ENCODE assay signal across 28 mouse cellular contexts in the genomic region with DNA sequence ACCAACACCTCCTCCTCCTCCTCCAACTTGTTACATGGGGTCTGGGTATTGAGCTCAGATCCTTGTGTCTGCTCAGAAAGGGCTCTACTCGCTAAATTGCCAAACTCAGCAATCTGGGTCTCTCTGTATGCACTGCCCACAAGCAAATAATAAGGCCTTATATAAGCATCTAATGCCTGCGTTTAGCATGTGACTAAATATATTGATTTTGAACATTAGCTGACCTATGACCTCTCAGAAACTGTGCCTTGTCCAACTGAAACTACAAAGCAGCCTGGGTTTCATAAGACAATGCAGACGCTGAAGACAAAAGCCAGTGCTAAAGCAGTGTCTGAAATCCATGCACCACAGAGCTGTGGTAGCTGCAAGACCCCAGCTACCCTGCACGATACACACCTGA.
DNase-seq lines count a peak whose midpoint lies in the region; ATAC-seq and TF ChIP-seq lines count a peak whose summit lies in the region.
"Had no signal": no experiment of that assay in that cellular context is flagged by ENCODE, and none has a peak within 500 bp of the region (broad histone marks: within the 10 kb centered on the region; RNA-seq: fewer than 3 reads in every experiment).

No protein-coding gene starts in this region.

- H3K9me3 ChIP-seq in liver, embryonic 11.5 days (ENCODE audit: control insufficient read depth, low read length) = no peaks in the 10 kb centered on the region
- no peaks in the 10 kb centered on the region for H3K9me3 ChIP-seq in midbrain, embryonic 11.5 days (ENCODE audit: control insufficient read depth, low read length)
- no peaks in the 10 kb centered on the region for H3K9me3 ChIP-seq in midbrain, postnatal 0 days (ENCODE audit: low read length)
- H3K9me3 ChIP-seq: embryonic facial prominence, embryonic 13.5 days; embryonic facial prominence, embryonic 15.5 days; forebrain, embryonic 10.5 days; forebrain, embryonic 12.5 days; G1E had no signal

- ATAC-seq in liver, embryonic 11.5 days (replicated peaks; ENCODE audit: low FRiP score) = no peak
- no peak for ATAC-seq in midbrain, embryonic 11.5 days (ENCODE audit: low FRiP score)
- ATAC-seq in midbrain, postnatal 0 days (ENCODE audit: low FRiP score) = no peak
- ATAC-seq: forebrain, embryonic 14.5 days; forebrain, embryonic 16.5 days; Patski had no signal

- intact Hi-C loops in gastrocnemius, adult 2 months (cut with DNase I) = no loop called here
- intact Hi-C loops in gastrocnemius, postnatal 36 days (cut with DNase I) = no loop called here

- no peak for TF ChIP-seq POLR2A in liver, adult 2 months (IDR thresholded peaks at IDR 0.05; ENCODE audit: extremely low read depth, insufficient read depth, low read length)

- no peak for TF ChIP-seq CTCF in gastrocnemius, adult 2 months (IDR thresholded peaks at IDR 0.05)
- TF ChIP-seq CTCF in liver, adult 2 months (IDR thresholded peaks at IDR 0.05; ENCODE audit: low read depth, low read length) = no peak
- TF ChIP-seq CTCF in midbrain, postnatal 0 days (IDR thresholded peaks at IDR 0.05) = no peak

- H3K4me3 ChIP-seq in gastrocnemius, adult 2 months = no peak overlapping the region
- H3K4me3 ChIP-seq in liver, adult 2 months (ENCODE audit: insufficient read depth, low read depth, low read length) = no peak overlapping the region
- no peak overlapping the region for H3K4me3 ChIP-seq in liver, embryonic 11.5 days (ENCODE audit: low read depth, low read length)
- no peak overlapping the region for H3K4me3 ChIP-seq in midbrain, embryonic 11.5 days (ENCODE audit: low read depth, low read length)
- no peak overlapping the region for H3K4me3 ChIP-seq in midbrain, postnatal 0 days (ENCODE audit: low read depth, low read length)
- H3K4me3 ChIP-seq: embryonic facial prominence, embryonic 13.5 days; embryonic facial prominence, embryonic 15.5 days; erythroblast, embryonic 14.5 days; forebrain, embryonic 10.5 days; forebrain, embryonic 12.5 days had no signal

- no peaks in the 10 kb centered on the region for H3K27me3 ChIP-seq in liver, adult 2 months (ENCODE audit: control insufficient read depth, insufficient read depth, low read length)
- H3K27me3 ChIP-seq in liver, embryonic 11.5 days (replicated peaks; ENCODE audit: control insufficient read depth, insufficient read depth, low read length) = peaks cover 7% of the 10 kb centered on the region
- H3K27me3 ChIP-seq in midbrain, embryonic 11.5 days (ENCODE audit: control insufficient read depth, insufficient read depth, low read length) = no peaks in the 10 kb centered on the region
- H3K27me3 ChIP-seq in midbrain, postnatal 0 days (ENCODE audit: insufficient read depth, low read length) = no peaks in the 10 kb centered on the region
- H3K27me3 ChIP-seq in splenic B cell, adult 2 months (ENCODE audit: control insufficient read depth, insufficient read depth, low read length, poor library complexity, severe bottlenecking) = no peaks in the 10 kb centered on the region
- H3K27me3 ChIP-seq: CH12.LX; embryonic facial prominence, embryonic 15.5 days; forebrain, embryonic 12.5 days; Patski had no signal

- peak overlapping the region; percentile 83; the same call in 1 of the 2 replicates for H3K27ac ChIP-seq in gastrocnemius, adult 2 months
- peak overlapping the region; percentile 83 for H3K27ac ChIP-seq in liver, adult 2 months (replicated peaks; ENCODE audit: insufficient read depth, low read depth, low read length)
- H3K27ac ChIP-seq in liver, embryonic 11.5 days (ENCODE audit: low read depth, low read length) = no peak overlapping the region
- no peak overlapping the region for H3K27ac ChIP-seq in midbrain, embryonic 11.5 days (ENCODE audit: low read depth, low read length)
- no peak overlapping the region for H3K27ac ChIP-seq in midbrain, postnatal 0 days (ENCODE audit: low read depth, low read length)
- H3K27ac ChIP-seq: embryonic facial prominence, embryonic 13.5 days; embryonic facial prominence, embryonic 15.5 days; forebrain, embryonic 10.5 days; forebrain, embryonic 12.5 days had no signal

- H3K79me2 ChIP-seq in liver, adult 2 months (ENCODE audit: control insufficient read depth, insufficient read depth, low read length) = peaks cover 43% of the 10 kb centered on the region

- peaks cover 10% of the 10 kb centered on the region; the same call in 1 of the 2 replicates for H3K36me3 ChIP-seq in liver, adult 2 months (ENCODE audit: control insufficient read depth, insufficient read depth, low read length)
- H3K36me3 ChIP-seq in liver, embryonic 11.5 days (ENCODE audit: control insufficient read depth, insufficient read depth, low read length) = no peaks in the 10 kb centered on the region
- H3K36me3 ChIP-seq in midbrain, embryonic 11.5 days (ENCODE audit: control insufficient read depth, insufficient read depth, low read length) = no peaks in the 10 kb centered on the region
- H3K36me3 ChIP-seq in midbrain, postnatal 0 days (ENCODE audit: insufficient read depth, low read length) = no peaks in the 10 kb centered on the region
- no peaks in the 10 kb centered on the region for H3K36me3 ChIP-seq in splenic B cell, adult 2 months (ENCODE audit: control insufficient read depth, insufficient read depth, low read length, poor library complexity, severe bottlenecking)
- H3K36me3 ChIP-seq: embryonic facial prominence, embryonic 13.5 days; embryonic facial prominence, embryonic 15.5 days; forebrain, embryonic 10.5 days; forebrain, embryonic 12.5 days; G1E had no signal

- no peak overlapping the region for H3K4me2 ChIP-seq in liver, embryonic 11.5 days
- H3K4me2 ChIP-seq in midbrain, embryonic 11.5 days = no peak overlapping the region
- H3K4me2 ChIP-seq in midbrain, postnatal 0 days (ENCODE audit: low read depth, low read length, poor library complexity, severe bottlenecking) = no peak overlapping the region
- H3K4me2 ChIP-seq: embryonic facial prominence, embryonic 13.5 days; embryonic facial prominence, embryonic 15.5 days; forebrain, embryonic 12.5 days had no signal

- peak overlapping the region; percentile 57 for H3K9ac ChIP-seq in liver, adult 2 months (ENCODE audit: low read depth, low read length)
- no peak overlapping the region for H3K9ac ChIP-seq in liver, embryonic 11.5 days (ENCODE audit: low read depth, low read length)
- H3K9ac ChIP-seq in midbrain, embryonic 11.5 days (ENCODE audit: low read length) = no peak overlapping the region
- no peak overlapping the region for H3K9ac ChIP-seq in midbrain, postnatal 0 days (replicated peaks; ENCODE audit: low read length, poor library complexity, severe bottlenecking)
- H3K9ac ChIP-seq: embryonic facial prominence, embryonic 13.5 days; embryonic facial prominence, embryonic 15.5 days; forebrain, embryonic 12.5 days had no signal

- 21% methylated on average over 4 of the region's 4 CpGs for WGBS in liver, adult 2 months
- 78% methylated on average over 4 of the region's 4 CpGs for WGBS in liver, embryonic 11.5 days
- WGBS in midbrain, embryonic 11.5 days = 82% methylated on average over 4 of the region's 4 CpGs
- WGBS in midbrain, postnatal 0 days = 81% methylated on average over 4 of the region's 4 CpGs

- H3K4me1 ChIP-seq in liver, adult 2 months (ENCODE audit: control insufficient read depth, insufficient read depth, low read length) = peaks cover 52% of the 10 kb centered on the region
- H3K4me1 ChIP-seq in liver, embryonic 11.5 days (replicated peaks; ENCODE audit: control insufficient read depth, insufficient read depth, low read length) = no peaks in the 10 kb centered on the region
- no peaks in the 10 kb centered on the region for H3K4me1 ChIP-seq in midbrain, embryonic 11.5 days (ENCODE audit: control insufficient read depth, insufficient read depth, low read length)
- H3K4me1 ChIP-seq in midbrain, postnatal 0 days (ENCODE audit: insufficient read depth, low read length) = no peaks in the 10 kb centered on the region
- H3K4me1 ChIP-seq: embryonic facial prominence, embryonic 15.5 days; forebrain, embryonic 12.5 days had no signal

- DNase-seq in gastrocnemius, adult 2 months = no peak
- DNase-seq in gastrocnemius, postnatal 36 days = no peak
- peak; percentile 84 for DNase-seq in liver, adult 2 months (ENCODE audit: extremely low read depth, low read depth, low spot score)
- no peak for DNase-seq in liver, embryonic 11.5 days (ENCODE audit: low spot score)
- DNase-seq in midbrain, embryonic 11.5 days (ENCODE audit: low spot score, missing footprints) = peak; percentile 17
- no peak for DNase-seq in midbrain, postnatal 0 days (ENCODE audit: low spot score)
- peak; percentile 25 for DNase-seq in splenic B cell, adult 2 months (ENCODE audit: low read depth, low spot score)
- DNase-seq in cerebellum, adult 9-10 months = no peak
- DNase-seq: adrenal gland, adult 8-10 months; adrenal gland, postnatal 14 days; adrenal gland, postnatal 36 days; B cell, adult 2 months; cerebellum, adult 11 months; cerebellum, adult 18-20 months; cerebellum, adult 8-10 months; cerebellum, postnatal 10 days; cerebellum, postnatal 25 days; embryo, embryonic 11 days had no signal

Comparison
In these comparisons a context has a peak if more than half of its experiments do, and no peak if none do; other contexts are left out.
1. DNase-seq: peak in liver, adult 2 months (single experiment), midbrain, embryonic 11.5 days (single experiment) and splenic B cell, adult 2 months (single experiment); none in gastrocnemius, adult 2 months (single experiment), gastrocnemius, postnatal 36 days (0 of 2), liver, embryonic 11.5 days (single experiment), midbrain, postnatal 0 days (single experiment) and cerebellum, adult 9-10 months (single experiment).
2. H3K27ac ChIP-seq: peak in gastrocnemius, adult 2 months (single experiment) and liver, adult 2 months (single experiment); none in liver, embryonic 11.5 days (single experiment), midbrain, embryonic 11.5 days (single experiment) and midbrain, postnatal 0 days (single experiment).